Mouse (Mus musculus): ENCODE results near the gene Mt3.

GRCm38 (mm10) chr8:94136192-94136591, 16.2 kb upstream of the Mt3 start:
- TF ChIP-seq CTCF (IDR thresholded peaks at IDR 0.05; ENCODE audit: borderline replicate concordance, insufficient read depth, low read length): no peak
- TF ChIP-seq POLR2A (IDR thresholded peaks at IDR 0.05; ENCODE audit: low read depth, low read length): no peak

Data from embryonic fibroblast, embryonic 13.5 days (primary cell).